Mouse (Mus musculus) midbrain, embryonic 11.5 days (tissue): ENCODE data around the gene Iqcf1. TPM values are rescaled to one million over a fixed set of nuclear protein-coding genes. Genes with fewer than 3 reads are reported as not detected.

ENCODE experiments used
- ATAC-seq: fragments of 200-750 bp; cut with Nextera tagmentation; 2 replicates; pipeline ENCODE4 v1.8.0; 2017; ENCODE audit warnings: moderate TSS enrichment, moderate library complexity; ENCODE audit not compliant: low FRiP score
- DNase-seq: peaks from one replicate; pipeline ENCODE4 v3.0.0; 2015; ENCODE audit warnings: low spot score; ENCODE audit errors: missing footprints
- H3K27ac ChIP-seq: fragments of 300-500 bp; sonication (generic); 2 replicates; pipeline ENCODE4 v1.5.1; 2014; ENCODE audit warnings: low read depth, low read length
- H3K27me3 ChIP-seq: fragments of 300-500 bp; sonication (generic); 2 replicates; pipeline ENCODE4 v1.6.1; 2014; ENCODE audit warnings: mild to moderate bottlenecking, low read length, moderate library complexity, mixed read lengths; ENCODE audit not compliant: control insufficient read depth, insufficient read depth
- H3K36me3 ChIP-seq: fragments of 300-500 bp; sonication (generic); 2 replicates; pipeline ENCODE4 v1.6.1; 2014; ENCODE audit warnings: mild to moderate bottlenecking, low read length, moderate library complexity, mixed read lengths; ENCODE audit not compliant: control insufficient read depth, insufficient read depth
- H3K4me1 ChIP-seq: fragments of 300-500 bp; sonication (generic); 2 replicates; pipeline ENCODE4 v1.6.1; 2014; ENCODE audit warnings: low read length; ENCODE audit not compliant: control insufficient read depth, insufficient read depth
- H3K4me2 ChIP-seq: fragments of 300-500 bp; sonication (generic); 2 replicates; pipeline ENCODE4 v1.6.1; 2014; ENCODE audit warnings: mild to moderate bottlenecking, moderate library complexity
- H3K4me3 ChIP-seq: fragments of 300-500 bp; sonication (generic); 2 replicates; pipeline ENCODE4 v1.5.1; 2014; ENCODE audit warnings: low read depth, low read length
- H3K9ac ChIP-seq: fragments of 300-500 bp; sonication (generic); 2 replicates; pipeline ENCODE4 v1.6.1; 2014; ENCODE audit warnings: low read length
- H3K9me3 ChIP-seq: fragments of 300-500 bp; sonication (generic); 2 replicates; pipeline ENCODE4 v1.6.1; 2016; ENCODE audit warnings: low read length; ENCODE audit not compliant: control insufficient read depth
- WGBS: fragments of 180-500 bp; shearing (Covaris S2); extraction: QIAGEN DNeasy Blood & Tissue Kit; methylation state at CpG from one replicate; pipeline ENCODE4 v1.1.7; 2014; 5-methylcytosine and 5-hydroxymethylcytosine counted together
- polyA plus RNA-seq: library from polyadenylated mRNA; unstranded; fragments of >200 nt; fragmentation: Nextera tagmentation; extraction: Ambion mirVana; gene quantifications from 2 replicates; pipeline ENCODE4 v1.2.1, GENCODE M21; 2014

The Iqcf1 gene
- polyA plus RNA-seq, 1 experiment from 2014 or later, result not detected

DNA sequence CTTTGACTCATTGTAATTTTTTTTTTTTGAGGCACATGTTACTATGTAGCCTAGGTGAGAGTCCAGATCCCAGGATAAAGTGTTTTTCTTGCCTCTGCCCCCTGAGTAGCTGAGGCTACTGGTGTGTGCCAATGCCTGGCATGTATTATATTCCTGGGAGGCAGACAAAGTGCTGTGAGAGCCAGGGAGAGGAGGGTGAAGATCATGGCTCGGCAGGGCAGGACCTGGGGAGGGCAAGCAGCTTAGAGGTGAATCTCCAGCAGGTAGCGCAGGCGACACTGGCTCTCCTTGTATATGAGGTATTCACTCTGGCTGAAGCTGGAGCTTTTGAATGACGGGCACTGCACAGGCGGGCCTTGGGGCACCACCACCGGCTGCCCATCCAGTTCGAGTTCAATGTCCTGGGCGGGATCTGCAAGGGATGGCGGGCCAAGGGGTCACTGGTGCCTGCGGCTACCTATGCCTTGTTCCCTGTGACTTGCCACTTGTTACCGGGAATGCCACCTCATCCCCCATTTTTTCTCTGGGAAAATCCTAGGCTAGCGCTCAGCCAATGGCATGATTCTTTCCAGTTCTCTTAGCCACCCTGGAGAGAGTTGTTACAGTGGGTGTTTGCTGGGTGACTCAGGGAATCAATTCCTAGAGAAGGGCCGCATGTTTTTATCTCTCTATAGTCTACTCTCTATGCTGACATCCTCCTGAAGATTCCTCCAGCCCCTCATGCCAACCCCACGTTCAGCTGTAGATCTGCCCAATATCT lies 28.6 kb upstream of the Iqcf1 start:
- Histone ChIP-seq H3K36me3 (no peaks in the 10 kb centered on the region), H3K27ac (no peak overlapping the region), H3K4me3 (no peak overlapping the region), H3K4me1 (peaks cover 17% of the 10 kb centered on the region), H3K27me3 (no peaks in the 10 kb centered on the region; the same call in 1 of the 2 replicates), H3K4me2 (no peak overlapping the region), H3K9me3 (no peaks in the 10 kb centered on the region), H3K9ac (no peak overlapping the region; the same call in 1 of the 2 replicates)
- WGBS, result 67% methylated on average over 14 of the region's 14 CpGs
- no peak for DNase-seq
- ATAC-seq, result no peak

DNA sequence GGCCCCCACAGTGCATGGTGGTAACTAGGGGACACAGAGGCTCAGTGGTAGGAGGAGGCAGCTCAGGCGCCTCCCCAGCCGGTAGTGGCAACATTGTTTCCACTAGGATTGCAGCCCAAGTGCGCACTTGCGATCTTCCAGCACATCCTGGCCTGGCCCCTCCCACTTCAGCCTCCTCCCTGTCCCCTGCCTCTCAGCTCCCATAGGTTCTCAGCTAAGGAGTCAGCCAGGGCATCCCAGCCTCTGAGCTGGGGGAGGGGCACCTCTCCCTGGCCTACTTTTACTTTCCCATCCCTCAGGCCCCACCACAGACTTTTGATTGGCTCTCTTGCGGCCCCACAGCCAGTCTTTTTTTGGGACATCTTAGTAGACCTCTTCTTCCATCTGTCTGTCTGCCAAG lies 27.9 kb upstream of the Iqcf1 start:
- Histone ChIP-seq H3K4me1 (peaks cover 21% of the 10 kb centered on the region), H3K4me3 (no peak overlapping the region), H3K36me3 (no peaks in the 10 kb centered on the region), H3K4me2 (no peak overlapping the region), H3K9me3 (no peaks in the 10 kb centered on the region), H3K27ac (no peak overlapping the region), H3K27me3 (no peaks in the 10 kb centered on the region), H3K9ac (no peak overlapping the region)
- ATAC-seq (no peak), DNase-seq (no peak)
- 11% methylated on average over 5 of the region's 5 CpGs for WGBS

DNA sequence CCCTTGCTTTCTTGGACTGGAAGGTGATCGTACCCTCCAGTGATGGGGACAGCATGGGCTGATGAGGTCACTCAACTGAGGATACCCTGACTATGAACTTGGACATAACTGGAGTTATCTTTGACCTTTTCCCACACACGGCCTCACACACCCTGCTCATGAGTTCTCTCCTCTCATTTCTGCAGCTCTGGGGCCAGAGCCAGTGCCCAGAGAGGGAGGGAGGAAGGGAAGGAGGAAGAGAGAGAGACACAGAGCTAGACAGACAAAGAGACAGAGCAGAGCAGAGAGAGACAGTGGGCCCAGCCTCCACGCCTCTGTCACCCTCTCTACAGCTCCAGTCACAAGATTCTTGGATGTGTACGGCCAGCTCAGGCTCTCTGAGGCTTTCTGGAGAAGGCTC lies 27.4 kb upstream of the Iqcf1 start:
- no peaks in the 10 kb centered on the region for H3K27me3 ChIP-seq
- no peak overlapping the region for H3K9ac ChIP-seq
- H3K36me3 ChIP-seq, result no peaks in the 10 kb centered on the region
- no peaks in the 10 kb centered on the region for H3K9me3 ChIP-seq
- no peak overlapping the region for H3K27ac ChIP-seq
- WGBS, result 76% methylated on average over 4 of the region's 4 CpGs
- no peak overlapping the region for H3K4me2 ChIP-seq
- DNase-seq (peak; percentile 81), ATAC-seq (no peak)
- H3K4me3 ChIP-seq, result no peak overlapping the region
- peaks cover 21% of the 10 kb centered on the region for H3K4me1 ChIP-seq

DNA sequence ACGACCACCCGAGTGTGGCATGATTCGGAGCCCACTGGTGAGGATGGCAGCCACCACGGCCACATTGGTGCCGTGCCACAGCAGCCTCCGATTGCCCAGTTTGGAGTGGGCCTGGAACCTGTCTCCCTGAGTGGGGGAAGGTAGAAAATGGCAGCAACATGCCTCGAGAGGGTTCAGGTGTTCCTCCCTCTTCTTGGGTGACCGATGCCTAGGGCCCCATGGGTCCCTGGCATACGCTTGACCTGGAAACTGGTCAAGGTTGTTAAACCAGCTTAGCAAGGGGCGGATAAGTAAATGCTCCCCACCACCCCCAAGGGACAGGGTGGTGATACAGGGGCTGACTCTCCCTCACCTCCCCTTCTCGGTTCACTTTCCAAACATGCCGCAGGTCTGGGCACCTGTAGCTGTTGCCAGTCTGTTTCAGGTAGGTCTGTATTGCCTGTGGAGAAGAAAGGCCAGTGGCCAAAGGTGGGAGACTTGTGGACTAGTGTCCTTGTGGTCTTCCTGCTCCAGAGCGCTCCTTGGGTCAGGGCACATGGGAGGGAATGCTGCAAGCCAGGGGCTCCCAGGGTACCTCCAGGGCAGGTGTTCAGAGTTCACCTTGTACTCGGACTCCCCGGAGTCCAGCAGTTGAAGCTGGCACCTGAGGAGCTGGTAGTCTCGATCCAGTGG lies 26.6 kb upstream of the Iqcf1 start:
- 90% methylated on average over 16 of the region's 16 CpGs for WGBS
- DNase-seq (peak; percentile 74), ATAC-seq (no peak)
- H3K4me1 ChIP-seq, result peaks cover 28% of the 10 kb centered on the region
- no peaks in the 10 kb centered on the region for H3K9me3 ChIP-seq
- H3K4me3 ChIP-seq, result no peak overlapping the region
- no peaks in the 10 kb centered on the region for H3K27me3 ChIP-seq
- no peak overlapping the region for H3K4me2 ChIP-seq
- no peaks in the 10 kb centered on the region for H3K36me3 ChIP-seq
- H3K9ac ChIP-seq, result no peak overlapping the region
- no peak overlapping the region for H3K27ac ChIP-seq

DNA sequence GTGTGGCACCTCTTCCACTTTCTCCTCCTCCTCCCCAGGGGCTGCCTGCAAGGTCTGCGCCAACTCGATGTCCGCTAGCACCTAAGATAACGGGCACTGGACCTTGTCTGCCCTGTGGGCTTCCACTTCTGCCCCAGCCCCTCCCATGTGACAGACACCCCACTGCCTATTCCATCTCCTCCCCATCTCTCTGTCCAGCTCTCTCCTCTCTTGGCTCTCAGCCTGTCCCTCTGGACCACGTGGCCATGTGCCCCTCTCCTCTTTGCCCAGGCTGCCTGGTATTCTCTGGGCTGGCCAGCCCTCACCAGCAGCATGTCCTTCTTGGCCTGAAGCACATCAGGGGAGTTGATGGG lies 26.0 kb upstream of the Iqcf1 start:
- ATAC-seq, result no peak
- H3K9ac ChIP-seq, result peak overlapping the region; percentile 9; the same call in 1 of the 2 replicates
- DNase-seq, result peak; percentile 72
- H3K4me1 ChIP-seq, result peaks cover 29% of the 10 kb centered on the region
- no peak overlapping the region for H3K27ac ChIP-seq
- no peaks in the 10 kb centered on the region for H3K36me3 ChIP-seq
- WGBS, result 83% methylated on average over 5 of the region's 5 CpGs
- no peak overlapping the region for H3K4me2 ChIP-seq
- no peaks in the 10 kb centered on the region for H3K9me3 ChIP-seq
- H3K27me3 ChIP-seq, result no peaks in the 10 kb centered on the region
- H3K4me3 ChIP-seq, result no peak overlapping the region

DNA sequence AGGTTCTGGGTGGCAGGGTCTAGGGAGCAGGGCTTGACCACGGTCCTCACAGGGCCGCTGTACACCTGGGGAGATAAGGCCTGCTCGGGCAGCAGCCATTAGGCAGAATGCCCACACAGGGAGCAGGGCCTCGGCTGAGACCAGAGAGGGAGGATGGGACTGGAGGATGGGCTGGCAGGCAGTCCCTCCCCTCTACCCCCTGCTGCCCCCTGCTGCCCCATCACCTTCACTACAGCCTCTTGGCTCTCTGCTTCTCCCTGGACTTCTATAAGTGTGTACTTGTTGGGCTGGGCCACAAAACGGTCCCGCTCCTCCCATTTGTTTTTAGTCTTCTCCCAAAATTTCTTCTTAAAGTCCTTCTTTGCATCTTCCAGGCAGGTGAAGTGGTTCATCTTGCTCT lies 25.3 kb upstream of the Iqcf1 start:
- H3K9ac ChIP-seq, result peak overlapping the region; percentile 9
- DNase-seq (peak; percentile 98), ATAC-seq (peak; percentile 30)
- whole genome bisulfite sequencing, result 6% methylated on average over 6 of the region's 6 CpGs
- H3K4me3 ChIP-seq, result no peak overlapping the region
- no peaks in the 10 kb centered on the region for H3K27me3 ChIP-seq
- H3K27ac ChIP-seq, result no peak overlapping the region
- no peak overlapping the region for H3K4me2 ChIP-seq
- H3K4me1 ChIP-seq, result peaks cover 29% of the 10 kb centered on the region
- no peaks in the 10 kb centered on the region for H3K36me3 ChIP-seq
- H3K9me3 ChIP-seq, result no peaks in the 10 kb centered on the region

DNA sequence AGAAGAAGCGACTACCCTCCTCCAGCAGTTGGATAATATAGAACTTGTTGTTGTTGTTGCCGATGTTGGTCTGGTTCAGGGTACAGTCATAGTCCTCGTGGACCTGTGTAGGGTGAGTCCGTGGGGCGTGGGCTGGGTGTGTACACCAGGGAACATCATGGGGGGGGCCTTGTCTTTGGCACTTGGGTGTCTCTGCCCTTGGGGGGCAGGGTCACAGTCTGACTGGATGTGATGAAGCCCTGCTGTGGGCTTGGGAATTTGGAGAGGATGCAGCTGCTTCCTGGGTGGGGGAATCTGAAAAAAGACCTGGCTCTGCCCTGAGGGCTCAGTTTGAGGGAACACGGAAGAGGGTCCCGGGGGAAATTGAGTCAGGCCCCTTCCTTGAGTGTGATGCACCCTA lies 24.7 kb upstream of the Iqcf1 start:
- ATAC-seq (no peak), DNase-seq (peak; percentile 80)
- Histone ChIP-seq H3K4me1 (peaks cover 29% of the 10 kb centered on the region), H3K27ac (no peak overlapping the region), H3K4me2 (no peak overlapping the region), H3K36me3 (no peaks in the 10 kb centered on the region), H3K27me3 (no peaks in the 10 kb centered on the region), H3K9ac (peak overlapping the region; percentile 3; the same call in 1 of the 2 replicates), H3K9me3 (no peaks in the 10 kb centered on the region), H3K4me3 (no peak overlapping the region)
- 67% methylated on average over 7 of the region's 7 CpGs for WGBS

DNA sequence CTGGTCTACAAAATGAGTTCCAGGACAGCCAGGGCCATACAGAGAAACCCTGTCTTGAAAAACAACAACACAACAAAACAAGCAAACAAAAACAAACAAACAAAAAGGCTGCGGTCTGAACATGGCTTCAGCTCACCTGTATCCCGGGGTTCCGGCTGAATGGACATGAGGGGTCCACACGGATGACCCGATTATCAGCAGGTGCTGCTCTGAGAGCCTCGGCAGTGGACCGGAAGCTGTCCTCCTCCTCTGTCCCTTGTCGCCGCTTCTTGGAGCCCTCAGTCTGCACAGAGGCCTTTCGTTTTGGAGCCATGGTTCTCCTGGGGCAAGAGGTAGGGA lies 24.1 kb upstream of the Iqcf1 start, which contains the start of gene Rrp9:
Rrp9 (plus strand) TSS at position 301 of the 339 bp plus-strand sequence.
- Histone ChIP-seq H3K36me3 (peaks cover under 1% of the 10 kb centered on the region; the same call in 1 of the 2 replicates), H3K9me3 (no peaks in the 10 kb centered on the region), H3K4me1 (peaks cover 29% of the 10 kb centered on the region), H3K9ac (peak within 1 kb of the TSS; percentile 38), H3K4me3 (no peak within 1 kb of the TSS), H3K4me2 (peak within 1 kb of the TSS; percentile 30; the same call in 1 of the 2 replicates), H3K27me3 (no peaks in the 10 kb centered on the region), H3K27ac (no peak within 1 kb of the TSS)
- ATAC-seq (no peak), DNase-seq (peak; percentile 66)
- WGBS, result 82% methylated on average over 10 of the region's 10 CpGs
